Mouse (Mus musculus): ENCODE data around the gene Pth2r. TPM values are rescaled to one million over a fixed set of nuclear protein-coding genes. Genes with fewer than 3 reads are reported as not detected.

Pth2r gene
- total RNA-seq, 1 experiment from 2014 or later: not detected

Other genes starting within 250 kb of the Pth2r start
- gene Akr1cl, start 249.3 kb upstream of the Pth2r start, total RNA-seq (2017): not detected in 2 replicates
- not detected in 2 replicates for gene Cryge, start 230.9 kb upstream of the Pth2r start, total RNA-seq (2017)
- not detected in 2 replicates for gene Crygd, start 218.6 kb upstream of the Pth2r start, total RNA-seq (2017)
- not detected in 2 replicates for gene Crygc, start 208.4 kb upstream of the Pth2r start, total RNA-seq (2017)
- not detected in 2 replicates for gene Crygb, start 199.8 kb upstream of the Pth2r start, total RNA-seq (2017)
- not detected in 2 replicates for gene Cryga, start 178.7 kb upstream of the Pth2r start, total RNA-seq (2017)
- not detected in 2 replicates for gene Gm28845, start 162.5 kb upstream of the Pth2r start, total RNA-seq (2017)
- gene D630023F18Rik, start 158.8 kb upstream of the Pth2r start, total RNA-seq (2017): 0.27 TPM in 1 of 2 replicates, not detected in the other
- 55.4 and 66.1 TPM in 2 replicates for gene Idh1, start 95.6 kb upstream of the Pth2r start, total RNA-seq (2017)
- gene Pikfyve, start 95.4 kb upstream of the Pth2r start, total RNA-seq (2017): 25.3 and 32.7 TPM in 2 replicates

Measured in common myeloid progenitor, adult 5-6 weeks (primary cell).